Mouse (Mus musculus): ENCODE measurements at regions not wholly inside any gene's neighbourhood (a gene's known extent, or its start where the extent isn't known, plus 50 kb on each side); places are given as distances from the start of the nearest gene placed in this dataset.

DNA sequence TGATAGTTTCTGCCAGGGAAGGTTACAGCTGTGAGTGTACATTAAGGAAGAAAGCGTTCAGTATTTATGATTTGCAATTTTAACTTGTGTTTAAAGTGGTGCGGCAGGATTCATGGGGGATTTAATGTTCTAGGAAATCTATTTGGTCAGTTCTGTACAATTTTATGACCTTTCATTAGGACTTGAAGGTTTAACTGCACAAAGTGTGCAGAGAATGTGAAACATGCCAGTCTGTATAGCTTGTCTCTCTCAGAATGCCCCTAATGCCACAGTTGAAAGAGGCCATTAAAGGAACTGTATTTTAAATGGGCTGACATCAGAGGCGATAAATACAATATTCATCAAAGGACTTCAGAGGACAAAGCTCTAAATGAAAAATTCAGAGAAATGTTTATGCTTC is 466.6 kb upstream of the Negr1 start:
- H3K4me1 ChIP-seq, result no peaks in the 10 kb centered on the region
- H3K36me3 ChIP-seq (replicated peaks; ENCODE audit: low read length), result no peaks in the 10 kb centered on the region
- no peaks in the 10 kb centered on the region for H3K27me3 ChIP-seq (replicated peaks)
- H3K9me3 ChIP-seq, result no peaks in the 10 kb centered on the region
- TF ChIP-seq FLI1 (IDR thresholded peaks at IDR 0.05; ENCODE audit: low read length) (no peak), GATA1 (IDR thresholded peaks at IDR 0.05; ENCODE audit: borderline replicate concordance, low read length) (no peak)
- no peak overlapping the region for H3K4me3 ChIP-seq (replicated peaks)

DNA sequence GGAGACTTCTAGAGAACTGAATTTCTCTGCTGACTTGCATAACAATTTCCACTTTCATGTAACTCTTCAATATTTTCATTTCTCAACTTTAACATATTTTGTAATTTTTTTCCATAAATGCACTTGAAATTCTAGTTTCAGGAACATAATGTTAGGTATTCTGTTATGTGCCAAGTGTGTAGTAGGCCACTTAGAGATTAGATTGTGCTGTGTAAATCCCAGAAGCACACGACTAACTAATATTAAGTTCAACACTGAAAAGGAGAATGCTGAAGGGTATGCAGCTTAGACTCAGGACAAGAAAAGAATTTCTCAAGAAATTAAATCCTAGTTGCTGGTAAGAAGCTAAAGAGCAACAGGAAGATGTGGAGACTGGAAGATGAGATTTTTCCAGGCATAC is 455.8 kb upstream of the Negr1 start:
- H3K9me3 ChIP-seq, result no peaks in the 10 kb centered on the region
- H3K36me3 ChIP-seq (replicated peaks; ENCODE audit: low read length), result no peaks in the 10 kb centered on the region
- H3K27me3 ChIP-seq (replicated peaks), result no peaks in the 10 kb centered on the region
- H3K4me3 ChIP-seq (replicated peaks), result no peak overlapping the region
- TF ChIP-seq FLI1 (IDR thresholded peaks at IDR 0.05; ENCODE audit: low read length) (no peak), GATA1 (IDR thresholded peaks at IDR 0.05; ENCODE audit: borderline replicate concordance, low read length) (no peak)
- H3K4me1 ChIP-seq, result no peaks in the 10 kb centered on the region

DNA sequence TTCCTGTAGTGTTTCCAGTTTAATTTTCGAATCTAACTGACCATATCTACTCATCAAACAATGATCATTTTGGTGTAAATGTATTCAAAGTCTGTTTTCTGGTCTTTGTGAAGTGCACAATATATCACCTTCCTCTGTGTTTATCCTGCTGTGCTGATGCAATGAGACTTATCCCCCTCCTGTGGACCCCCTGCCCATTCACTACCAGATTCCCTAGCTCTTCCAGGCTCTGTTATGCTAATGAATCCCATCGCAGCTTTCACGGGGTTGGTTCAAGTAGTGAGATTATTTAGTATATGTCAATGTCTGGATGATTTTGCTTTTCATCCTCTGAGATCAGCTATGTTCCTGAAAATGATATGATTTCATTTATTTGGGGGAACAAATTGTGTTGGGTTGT is 441.3 kb upstream of the Negr1 start:
- no peaks in the 10 kb centered on the region for H3K9me3 ChIP-seq
- no peaks in the 10 kb centered on the region for H3K36me3 ChIP-seq (replicated peaks; ENCODE audit: low read length)
- H3K4me3 ChIP-seq (replicated peaks), result no peak overlapping the region
- H3K27me3 ChIP-seq (replicated peaks), result no peaks in the 10 kb centered on the region
- no peaks in the 10 kb centered on the region for H3K4me1 ChIP-seq
- TF ChIP-seq GATA1 (IDR thresholded peaks at IDR 0.05; ENCODE audit: borderline replicate concordance, low read length), result no peak
- TF ChIP-seq FLI1 (IDR thresholded peaks at IDR 0.05; ENCODE audit: low read length), result no peak

DNA sequence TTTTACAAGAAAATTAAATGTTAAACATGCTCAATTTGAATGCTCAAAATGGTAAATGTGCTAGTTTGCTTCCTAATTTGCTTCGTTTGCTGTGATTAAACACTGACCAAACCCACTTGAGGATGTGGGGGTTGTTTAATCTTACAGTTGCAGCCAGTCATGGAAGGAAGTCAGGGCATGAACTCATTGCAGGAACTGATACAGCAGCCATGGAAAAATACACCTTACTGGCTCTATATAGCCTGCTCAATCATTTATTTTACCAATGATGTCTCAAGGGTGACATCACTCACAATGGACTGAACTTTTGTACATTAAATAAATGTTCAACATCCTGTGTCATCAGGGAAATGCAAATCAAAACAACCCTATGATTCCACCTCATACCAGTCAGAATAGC is 430.0 kb upstream of the Negr1 start:
- H3K27me3 ChIP-seq (replicated peaks), result no peaks in the 10 kb centered on the region
- H3K9me3 ChIP-seq, result no peaks in the 10 kb centered on the region
- no peak overlapping the region for H3K4me3 ChIP-seq (replicated peaks)
- no peaks in the 10 kb centered on the region for H3K36me3 ChIP-seq (replicated peaks; ENCODE audit: low read length)
- H3K4me1 ChIP-seq, result no peaks in the 10 kb centered on the region
- TF ChIP-seq GATA1 (IDR thresholded peaks at IDR 0.05; ENCODE audit: borderline replicate concordance, low read length) (no peak), FLI1 (IDR thresholded peaks at IDR 0.05; ENCODE audit: low read length) (no peak)

DNA sequence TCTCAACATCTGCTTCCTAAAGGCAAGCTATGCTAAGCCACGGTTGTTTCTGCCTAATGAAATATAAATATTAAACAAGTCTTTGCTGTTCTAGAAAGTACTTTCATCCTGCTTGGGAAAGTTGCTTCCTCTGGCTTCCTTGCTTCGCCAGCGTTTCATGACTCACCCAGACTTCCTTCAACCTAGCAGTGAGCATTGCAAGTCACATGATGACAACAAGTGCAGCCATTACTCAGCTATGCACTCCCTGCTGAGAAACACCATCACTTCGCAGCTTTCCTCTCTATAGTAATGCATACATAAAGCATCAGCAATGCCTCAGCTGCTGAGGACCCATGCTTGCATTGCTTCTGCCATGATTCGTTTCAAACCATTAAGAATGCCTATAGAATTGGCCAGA is 420.2 kb upstream of the Negr1 start:
- Histone ChIP-seq H3K9me3 (peaks cover 3% of the 10 kb centered on the region), H3K4me1 (no peaks in the 10 kb centered on the region), H3K36me3 (replicated peaks; ENCODE audit: low read length) (no peaks in the 10 kb centered on the region), H3K4me3 (replicated peaks) (no peak overlapping the region), H3K27me3 (replicated peaks) (no peaks in the 10 kb centered on the region)
- no peak for TF ChIP-seq GATA1 (IDR thresholded peaks at IDR 0.05; ENCODE audit: borderline replicate concordance, low read length)
- TF ChIP-seq FLI1 (IDR thresholded peaks at IDR 0.05; ENCODE audit: low read length), result no peak

DNA sequence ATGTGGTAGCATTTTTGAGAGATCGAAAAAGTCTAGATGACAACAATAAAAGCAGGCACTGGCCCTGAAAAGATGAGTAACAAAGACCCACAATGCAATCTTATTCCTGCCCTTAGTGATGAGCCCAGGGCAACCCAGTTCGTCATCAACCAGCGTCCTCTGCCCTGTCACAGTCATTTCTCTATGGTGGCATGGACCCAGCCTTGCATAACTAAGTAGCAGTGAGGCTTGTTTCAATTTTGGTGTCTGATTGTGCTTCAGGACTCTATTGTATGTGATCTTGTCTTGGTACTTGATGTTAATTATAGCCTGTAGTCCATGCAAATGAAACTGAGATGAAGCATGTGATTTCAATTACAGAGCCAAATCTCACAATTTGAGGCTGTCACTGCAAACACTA is 412.3 kb upstream of the Negr1 start:
- no peaks in the 10 kb centered on the region for H3K27me3 ChIP-seq (replicated peaks)
- H3K4me3 ChIP-seq (replicated peaks), result no peak overlapping the region
- H3K36me3 ChIP-seq (replicated peaks; ENCODE audit: low read length), result no peaks in the 10 kb centered on the region
- no peaks in the 10 kb centered on the region for H3K9me3 ChIP-seq
- no peaks in the 10 kb centered on the region for H3K4me1 ChIP-seq
- no peak for TF ChIP-seq GATA1 (IDR thresholded peaks at IDR 0.05; ENCODE audit: borderline replicate concordance, low read length)
- TF ChIP-seq FLI1 (IDR thresholded peaks at IDR 0.05; ENCODE audit: low read length), result no peak

DNA sequence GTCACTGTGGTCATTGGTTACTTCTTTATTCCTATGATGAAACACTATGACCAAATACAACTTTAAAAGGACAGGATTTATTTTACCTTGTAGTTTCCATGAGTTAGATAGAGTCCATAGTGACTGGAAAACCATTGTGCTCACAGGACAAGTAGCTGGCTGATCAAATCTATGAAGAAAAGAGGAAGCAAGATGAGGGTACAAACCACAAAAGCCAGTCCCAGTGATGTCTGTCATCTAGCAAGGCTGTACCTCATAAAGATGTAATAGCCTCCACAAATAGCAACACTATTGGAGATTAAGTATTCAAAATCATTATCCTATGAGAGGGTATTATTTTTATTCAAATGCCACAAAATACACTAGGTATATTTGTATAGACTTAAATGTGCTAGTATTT is 391.5 kb upstream of the Negr1 start:
- Histone ChIP-seq H3K9me3 (no peaks in the 10 kb centered on the region), H3K27me3 (replicated peaks) (no peaks in the 10 kb centered on the region), H3K4me3 (replicated peaks) (no peak overlapping the region), H3K36me3 (replicated peaks; ENCODE audit: low read length) (no peaks in the 10 kb centered on the region), H3K4me1 (no peaks in the 10 kb centered on the region)
- TF ChIP-seq FLI1 (IDR thresholded peaks at IDR 0.05; ENCODE audit: low read length) (no peak), GATA1 (IDR thresholded peaks at IDR 0.05; ENCODE audit: borderline replicate concordance, low read length) (no peak)

DNA sequence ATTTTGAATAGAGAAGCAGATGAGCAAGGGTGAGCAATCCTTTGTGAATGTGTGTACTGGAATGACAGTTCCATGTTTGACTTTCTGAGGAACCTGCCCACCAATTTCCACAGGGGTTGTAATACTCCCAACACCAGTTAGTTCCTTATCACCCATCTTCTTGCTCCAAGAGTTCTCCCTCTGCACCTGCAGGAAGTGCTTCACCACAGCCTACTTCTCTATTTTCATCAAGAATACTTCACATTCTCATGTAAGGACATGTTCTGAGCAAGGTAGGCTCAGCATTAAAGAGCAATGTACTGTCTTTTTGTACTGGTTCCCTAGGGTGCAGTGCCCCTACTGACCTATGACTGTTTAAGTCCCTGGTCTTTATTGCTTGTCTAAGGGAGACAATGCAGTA is 362.9 kb upstream of the Negr1 start:
- Histone ChIP-seq H3K4me1 (no peaks in the 10 kb centered on the region), H3K36me3 (replicated peaks; ENCODE audit: low read length) (no peaks in the 10 kb centered on the region), H3K27me3 (replicated peaks) (no peaks in the 10 kb centered on the region), H3K9me3 (no peaks in the 10 kb centered on the region), H3K4me3 (replicated peaks) (no peak overlapping the region)
- TF ChIP-seq GATA1 (IDR thresholded peaks at IDR 0.05; ENCODE audit: borderline replicate concordance, low read length), result no peak
- TF ChIP-seq FLI1 (IDR thresholded peaks at IDR 0.05; ENCODE audit: low read length), result no peak

DNA sequence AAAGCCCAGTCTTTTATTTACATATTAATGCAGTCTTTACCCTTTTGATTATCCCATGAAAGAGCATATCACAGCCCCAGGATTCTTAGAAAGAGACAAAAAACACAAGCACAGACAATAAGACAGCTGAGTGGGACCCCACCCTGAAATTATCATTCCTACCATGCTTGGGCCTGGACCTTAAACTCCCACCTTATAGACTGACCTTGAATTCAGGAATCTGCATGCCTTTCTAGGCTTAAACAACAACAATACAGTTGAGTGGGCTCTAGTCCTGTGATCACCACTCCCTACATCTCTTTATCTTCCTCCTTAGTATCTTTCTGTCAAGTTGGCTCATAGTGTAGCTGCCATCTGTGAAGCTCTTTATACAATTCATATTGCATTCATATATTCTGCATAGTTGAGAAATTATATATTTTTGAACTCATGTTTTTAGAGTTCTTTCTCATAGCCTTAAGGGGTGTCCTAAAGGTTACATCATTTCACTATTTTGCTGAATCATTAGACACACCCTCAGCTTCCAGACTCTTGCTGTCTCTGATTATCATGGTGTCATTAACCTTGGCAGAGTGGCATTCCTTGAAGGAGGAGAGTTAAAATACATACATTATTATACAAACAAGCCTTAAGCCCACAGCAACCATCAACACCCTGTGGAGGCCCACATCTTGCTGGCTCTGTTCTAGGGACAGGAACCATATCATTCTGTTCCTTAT is 361.7 kb upstream of the Negr1 start:
- no peaks in the 10 kb centered on the region for H3K36me3 ChIP-seq (replicated peaks; ENCODE audit: low read length)
- no peak for TF ChIP-seq GATA1 (IDR thresholded peaks at IDR 0.05; ENCODE audit: borderline replicate concordance, low read length)
- TF ChIP-seq FLI1 (IDR thresholded peaks at IDR 0.05; ENCODE audit: low read length), result no peak
- H3K4me3 ChIP-seq (replicated peaks), result no peak overlapping the region
- no peaks in the 10 kb centered on the region for H3K4me1 ChIP-seq
- no peaks in the 10 kb centered on the region for H3K27me3 ChIP-seq (replicated peaks)
- H3K9me3 ChIP-seq, result no peaks in the 10 kb centered on the region

DNA sequence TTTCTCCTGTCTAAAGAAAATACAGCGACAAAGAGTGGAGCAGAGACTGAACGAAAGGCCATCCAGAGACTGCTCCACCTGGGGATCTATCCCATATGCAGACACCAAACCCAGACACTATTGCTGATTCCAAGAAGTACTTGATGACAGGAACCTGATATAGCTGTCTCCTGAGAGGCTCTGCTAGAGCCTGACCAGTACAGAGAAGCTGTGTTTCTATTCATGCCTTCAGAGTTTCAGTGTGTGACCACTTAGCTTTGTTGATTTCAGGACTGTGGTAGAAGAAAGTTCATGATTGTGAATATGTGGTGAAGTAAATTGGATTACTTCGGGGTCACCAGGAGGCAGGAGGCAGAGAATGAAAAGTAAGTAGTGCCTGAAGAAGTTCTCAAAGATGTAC is 356.3 kb upstream of the Negr1 start:
- TF ChIP-seq GATA1 (IDR thresholded peaks at IDR 0.05; ENCODE audit: borderline replicate concordance, low read length), result no peak
- TF ChIP-seq FLI1 (IDR thresholded peaks at IDR 0.05; ENCODE audit: low read length), result no peak
- no peaks in the 10 kb centered on the region for H3K27me3 ChIP-seq (replicated peaks)
- H3K9me3 ChIP-seq, result no peaks in the 10 kb centered on the region
- no peak overlapping the region for H3K4me3 ChIP-seq (replicated peaks)
- H3K36me3 ChIP-seq (replicated peaks; ENCODE audit: low read length), result no peaks in the 10 kb centered on the region
- H3K4me1 ChIP-seq, result no peaks in the 10 kb centered on the region

DNA sequence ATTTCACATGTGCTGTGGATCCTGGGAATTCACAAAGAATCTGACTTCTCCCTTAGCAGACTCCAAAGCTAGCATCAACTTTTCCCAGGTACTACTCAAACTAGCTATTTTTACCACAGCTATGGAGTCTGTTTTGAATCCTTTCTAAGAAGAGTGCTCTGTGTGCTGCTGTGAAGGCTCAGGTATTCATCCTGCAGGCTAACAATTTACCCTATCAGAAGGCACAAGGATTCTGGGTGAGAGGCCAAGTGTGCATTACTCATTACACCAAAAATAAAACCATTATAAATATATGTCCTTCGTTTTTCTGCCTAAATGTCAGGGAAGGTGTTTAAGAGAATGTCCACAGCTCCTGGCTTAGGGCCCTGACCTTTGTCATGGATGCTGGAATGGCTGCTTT is 353.2 kb upstream of the Negr1 start:
- H3K9me3 ChIP-seq, result no peaks in the 10 kb centered on the region
- H3K4me3 ChIP-seq (replicated peaks), result no peak overlapping the region
- no peaks in the 10 kb centered on the region for H3K4me1 ChIP-seq
- TF ChIP-seq FLI1 (IDR thresholded peaks at IDR 0.05; ENCODE audit: low read length) (no peak), GATA1 (IDR thresholded peaks at IDR 0.05; ENCODE audit: borderline replicate concordance, low read length) (no peak)
- no peaks in the 10 kb centered on the region for H3K27me3 ChIP-seq (replicated peaks)
- no peaks in the 10 kb centered on the region for H3K36me3 ChIP-seq (replicated peaks; ENCODE audit: low read length)
